Mouse (Mus musculus): ENCODE data around the gene Mtmr1. TPM values are rescaled to one million over a fixed set of nuclear protein-coding genes. Genes with fewer than 3 reads are reported as not detected.

Mtmr1 gene
- polyA plus RNA-seq, 1 experiment from 2014 or later: 21.7 TPM

- no peak overlapping the region for H3K9ac ChIP-seq
- H3K4me3 ChIP-seq: no peak overlapping the region
- H3K36me3 ChIP-seq: no peaks in the 10 kb centered on the region
- H3K4me1 ChIP-seq: no peaks in the 10 kb centered on the region
- no peak for ATAC-seq (ENCODE audit: low FRiP score)
- H3K27ac ChIP-seq: no peak overlapping the region
- no peaks in the 10 kb centered on the region for H3K9me3 ChIP-seq (replicated peaks)
- H3K27me3 ChIP-seq: no peaks in the 10 kb centered on the region
- no peak overlapping the region for H3K4me2 ChIP-seq (replicated peaks)
- WGBS: 84% methylated on average over 7 of the region's 7 CpGs
These were observed 99.7 kb downstream of the Mtmr1 start for GRCm38 (mm10) chrX:71464138-71464826.

- Histone ChIP-seq H3K36me3 (no peaks in the 10 kb centered on the region), H3K9ac (no peak overlapping the region), H3K27ac (no peak overlapping the region), H3K4me3 (no peak overlapping the region), H3K27me3 (no peaks in the 10 kb centered on the region), H3K4me1 (no peaks in the 10 kb centered on the region), H3K9me3 (replicated peaks) (no peaks in the 10 kb centered on the region), H3K4me2 (replicated peaks) (no peak overlapping the region)
- WGBS: 88% methylated on average over 1 of the region's 1 CpGs
- ATAC-seq (ENCODE audit: low FRiP score): no peak
These were observed 100.9 kb downstream of the Mtmr1 start for GRCm38 (mm10) chrX:71465417-71465816.

- no peak overlapping the region for H3K9ac ChIP-seq
- H3K27ac ChIP-seq: no peak overlapping the region
- H3K27me3 ChIP-seq: no peaks in the 10 kb centered on the region
- 90% methylated on average over 3 of the region's 3 CpGs for WGBS
- H3K36me3 ChIP-seq: no peaks in the 10 kb centered on the region
- no peaks in the 10 kb centered on the region for H3K9me3 ChIP-seq (replicated peaks)
- no peak overlapping the region for H3K4me3 ChIP-seq
- no peak overlapping the region for H3K4me2 ChIP-seq (replicated peaks)
- H3K4me1 ChIP-seq: no peaks in the 10 kb centered on the region
- ATAC-seq (ENCODE audit: low FRiP score): no peak
These were observed 102.9 kb downstream of the Mtmr1 start for GRCm38 (mm10) chrX:71467491-71467890.

Other genes with a start within 250 kb of the Mtmr1 start
- 4.2 and 5.4 TPM in 2 replicates for gene Mtm1, start 154.0 kb upstream of the Mtmr1 start, polyA plus RNA-seq (2016; fragmentation: Nextera tagmentation; extraction: Ambion mirVana)
- gene Cd99l2, start 128.1 kb downstream of the Mtmr1 start, polyA plus RNA-seq (2016; fragmentation: Nextera tagmentation; extraction: Ambion mirVana): 46.1 and 46.2 TPM in 2 replicates
- gene Hmgb3, start 191.2 kb downstream of the Mtmr1 start, polyA plus RNA-seq (2016; fragmentation: Nextera tagmentation; extraction: Ambion mirVana): 578 and 611 TPM in 2 replicates